In genomic region chr9:116281654-116282053, GRCm38 (mm10) we compare ENCODE assay signal across 12 mouse cellular contexts.
DNase-seq lines count a peak whose midpoint lies in the region; ATAC-seq and TF ChIP-seq lines count a peak whose summit lies in the region.
"Had no signal": no experiment of that assay in that cellular context is flagged by ENCODE, and none has a peak within 500 bp of the region (broad histone marks: within the 10 kb centered on the region; RNA-seq: fewer than 3 reads in every experiment).

No protein-coding gene starts in this region.

- H3K27ac ChIP-seq in liver, adult 2 months (replicated peaks; ENCODE audit: insufficient read depth, low read depth, low read length): no peak overlapping the region
- H3K27ac ChIP-seq in liver, postnatal 0 days (ENCODE audit: low read depth): no peak overlapping the region
- H3K27ac ChIP-seq in intestine, embryonic 15.5 days: no peak overlapping the region
- H3K27ac ChIP-seq: limb, embryonic 13.5 days; neural tube, embryonic 12.5 days had no signal

- no peak for TF ChIP-seq EP300 in liver, postnatal 0 days (IDR thresholded peaks at IDR 0.05; ENCODE audit: low read depth)

- H3K9ac ChIP-seq in liver, adult 2 months (ENCODE audit: low read depth, low read length): no peak overlapping the region
- no peak overlapping the region for H3K9ac ChIP-seq in liver, postnatal 0 days (replicated peaks)
- no peak overlapping the region for H3K9ac ChIP-seq in intestine, embryonic 15.5 days
- H3K9ac ChIP-seq: limb, embryonic 13.5 days; neural tube, embryonic 12.5 days had no signal

- ATAC-seq in liver, postnatal 0 days: no peak
- ATAC-seq in intestine, embryonic 15.5 days: peak; percentile 89

- no peaks in the 10 kb centered on the region for H3K9me3 ChIP-seq in liver, postnatal 0 days (ENCODE audit: low read length)
- H3K9me3 ChIP-seq in intestine, embryonic 15.5 days: no peaks in the 10 kb centered on the region
- H3K9me3 ChIP-seq: limb, embryonic 13.5 days; neural tube, embryonic 12.5 days had no signal

- no peak for TF ChIP-seq CTCF in liver, adult 2 months (IDR thresholded peaks at IDR 0.05; ENCODE audit: low read depth, low read length)
- no peak for TF ChIP-seq CTCF in liver, postnatal 0 days (IDR thresholded peaks at IDR 0.05; ENCODE audit: low read depth)

- DNase-seq in liver, adult 2 months (ENCODE audit: extremely low read depth, low read depth, low spot score): peak; percentile 13
- DNase-seq in liver, postnatal 0 days: no peak
- DNase-seq in heart, adult 8-10 months (ENCODE audit: low spot score): peak; percentile 80
- DNase-seq in lung, postnatal 4 days: peak; percentile 44 to 46
- no peak for DNase-seq in thymus, postnatal 14 days
- no peak for DNase-seq in thymus, postnatal 0 days (ENCODE audit: low spot score)
- DNase-seq: cerebellum, postnatal 25 days; gastrocnemius, postnatal 36 days had no signal

- no peaks in the 10 kb centered on the region for H3K79me2 ChIP-seq in liver, adult 2 months (ENCODE audit: control insufficient read depth, insufficient read depth, low read length)

- H3K4me2 ChIP-seq in liver, postnatal 0 days (ENCODE audit: low read depth, low read length): no peak overlapping the region
- no peak overlapping the region for H3K4me2 ChIP-seq in intestine, embryonic 15.5 days (replicated peaks)
- H3K4me2 ChIP-seq: limb, embryonic 13.5 days; neural tube, embryonic 12.5 days had no signal

- no peak for TF ChIP-seq POLR2A in liver, adult 2 months (IDR thresholded peaks at IDR 0.05; ENCODE audit: extremely low read depth, insufficient read depth, low read length)

- H3K27me3 ChIP-seq in liver, adult 2 months (ENCODE audit: control insufficient read depth, insufficient read depth, low read length): no peaks in the 10 kb centered on the region; the same call in 1 of the 2 replicates
- H3K27me3 ChIP-seq in liver, postnatal 0 days (ENCODE audit: insufficient read depth, low read length): no peaks in the 10 kb centered on the region
- H3K27me3 ChIP-seq in intestine, embryonic 15.5 days (replicated peaks): no peaks in the 10 kb centered on the region
- H3K27me3 ChIP-seq: limb, embryonic 13.5 days; neural tube, embryonic 12.5 days had no signal

- H3K36me3 ChIP-seq in liver, adult 2 months (ENCODE audit: control insufficient read depth, insufficient read depth, low read length): no peaks in the 10 kb centered on the region
- H3K36me3 ChIP-seq in liver, postnatal 0 days (replicated peaks; ENCODE audit: insufficient read depth, low read length): no peaks in the 10 kb centered on the region
- H3K36me3 ChIP-seq in intestine, embryonic 15.5 days: no peaks in the 10 kb centered on the region
- H3K36me3 ChIP-seq: limb, embryonic 13.5 days; neural tube, embryonic 12.5 days had no signal

- no peaks in the 10 kb centered on the region for H3K4me1 ChIP-seq in liver, adult 2 months (ENCODE audit: control insufficient read depth, insufficient read depth, low read length)
- no peaks in the 10 kb centered on the region for H3K4me1 ChIP-seq in liver, postnatal 0 days (ENCODE audit: insufficient read depth)
- 0 out of 2 replicates have a peak, but pooled peaks cover 5% of the 10 kb centered on the region for H3K4me1 ChIP-seq in intestine, embryonic 15.5 days (replicated peaks)
- H3K4me1 ChIP-seq: limb, embryonic 13.5 days; neural tube, embryonic 12.5 days had no signal

- no peak overlapping the region for H3K4me3 ChIP-seq in liver, adult 2 months (ENCODE audit: insufficient read depth, low read depth, low read length)
- no peak overlapping the region for H3K4me3 ChIP-seq in liver, postnatal 0 days (ENCODE audit: low read depth, low read length)
- no peak overlapping the region for H3K4me3 ChIP-seq in intestine, embryonic 15.5 days (replicated peaks)
- H3K4me3 ChIP-seq: erythroblast, embryonic 14.5 days; limb, embryonic 13.5 days; neural tube, embryonic 12.5 days had no signal

Comparison
In these comparisons a context has a peak if more than half of its experiments do, and no peak if none do; other contexts are left out.
1. DNase-seq: peak in liver, adult 2 months (single experiment), heart, adult 8-10 months (single experiment) and lung, postnatal 4 days (2 of 2); none in liver, postnatal 0 days (single experiment), thymus, postnatal 14 days (single experiment) and thymus, postnatal 0 days (single experiment).